Comparison of ENCODE assay signal across 8 mouse cellular contexts in genomic region chr11:120228116-120228890, GRCm38 (mm10). TPM values are rescaled to one million over a fixed set of nuclear protein-coding genes. Genes with fewer than 3 reads are reported as not detected.
A peak's percentile ranks its signal among the peaks of the same experiment; 100 is the strongest.
DNase-seq lines count a peak whose midpoint lies in the region; ATAC-seq and TF ChIP-seq lines count a peak whose summit lies in the region.

No protein-coding gene starts in this region.

- peak overlapping the region; percentile 98 for H3K4me3 ChIP-seq in megakaryocyte, embryonic 14.5 days (replicated peaks)
- H3K4me3 ChIP-seq in heart, embryonic 14.5 days (ENCODE audit: control insufficient read depth in 1 of 2, insufficient read depth in 1 of 2, low read depth in 1 of 2, low read length in 2 of 2), result peak overlapping the region in 1 of 2 experiments; percentile 10; a peak in 1 of 4 replicates
- no peak overlapping the region for H3K4me3 ChIP-seq in kidney, postnatal 0 days (replicated peaks; ENCODE audit: low read depth, low read length)
- H3K4me3 ChIP-seq in olfactory bulb, adult 2 months (ENCODE audit: insufficient read depth, low read depth, low read length), result 0 out of 2 replicates have a peak overlapping the region, but pooled peaks have one; percentile 13

- peaks cover under 1% of the 10 kb centered on the region for H3K27me3 ChIP-seq in megakaryocyte, embryonic 14.5 days (replicated peaks)
- no peaks in the 10 kb centered on the region for H3K27me3 ChIP-seq in heart, embryonic 14.5 days (ENCODE audit: control insufficient read depth, insufficient read depth, low read length)
- H3K27me3 ChIP-seq in kidney, postnatal 0 days (ENCODE audit: insufficient read depth, low read length), result no peaks in the 10 kb centered on the region

- no peak for TF ChIP-seq POLR2A in olfactory bulb, adult 2 months (IDR thresholded peaks at IDR 0.05; ENCODE audit: insufficient read depth, low read depth, low read length)

- H3K9ac ChIP-seq in heart, embryonic 14.5 days (ENCODE audit: low read length), result peak overlapping the region; percentile 100
- 0 out of 2 replicates have a peak overlapping the region, but pooled peaks have one; percentile 29 for H3K9ac ChIP-seq in kidney, postnatal 0 days (ENCODE audit: low read depth, low read length)

- WGBS in heart, embryonic 14.5 days, result 53% methylated on average over 9 of the region's 9 CpGs
- 39% methylated on average over 9 of the region's 9 CpGs for WGBS in kidney, postnatal 0 days
- WGBS in olfactory bulb, adult 2 months, result 65% methylated on average over 9 of the region's 9 CpGs

- H3K4me2 ChIP-seq in heart, embryonic 14.5 days (ENCODE audit: low read length), result peak overlapping the region; percentile 56
- H3K4me2 ChIP-seq in kidney, postnatal 0 days (ENCODE audit: low read length), result peak overlapping the region; percentile 92

- peaks cover 48% of the 10 kb centered on the region for H3K36me3 ChIP-seq in megakaryocyte, embryonic 14.5 days (replicated peaks; ENCODE audit: low read length)
- no peaks in the 10 kb centered on the region for H3K36me3 ChIP-seq in heart, embryonic 14.5 days (ENCODE audit: control insufficient read depth, insufficient read depth, low read length)
- no peaks in the 10 kb centered on the region for H3K36me3 ChIP-seq in kidney, postnatal 0 days (ENCODE audit: insufficient read depth, low read length)

- H3K4me1 ChIP-seq in megakaryocyte, embryonic 14.5 days, result peaks cover 77% of the 10 kb centered on the region
- H3K4me1 ChIP-seq in heart, embryonic 14.5 days (ENCODE audit: control insufficient read depth in 2 of 2, insufficient read depth in 2 of 2, low read length in 2 of 2), result peaks cover 62 to 72% of the 10 kb centered on the region in 2 experiments
- H3K4me1 ChIP-seq in kidney, postnatal 0 days (replicated peaks; ENCODE audit: insufficient read depth, low read length), result peaks cover 66% of the 10 kb centered on the region
- peaks cover 47% of the 10 kb centered on the region for H3K4me1 ChIP-seq in olfactory bulb, adult 2 months (ENCODE audit: control insufficient read depth, insufficient read depth, low read length)

- no peak for ATAC-seq in megakaryocyte, adult 5-6 weeks (ENCODE audit: poor library complexity, severe bottlenecking)
- no peak for ATAC-seq in heart, embryonic 14.5 days (ENCODE audit: insufficient number of reproducible peaks, insufficient read depth, low FRiP score, low read depth)
- no peak for ATAC-seq in kidney, postnatal 0 days (replicated peaks; ENCODE audit: low FRiP score, low read depth)

- peak; percentile 10 for DNase-seq in kidney, postnatal 0 days (ENCODE audit: low spot score)
- no peak for DNase-seq in urinary bladder, postnatal 25 days (ENCODE audit: low spot score)
- no peak for DNase-seq in spleen, postnatal 4 days (ENCODE audit: low spot score in 2 of 2)
- no peak for DNase-seq in retina, embryonic 14.5 days (ENCODE audit: low spot score)

- peak overlapping the region; percentile 64 to 97 for H3K27ac ChIP-seq in heart, embryonic 14.5 days (replicated peaks in 1 of 2; ENCODE audit: control insufficient read depth in 1 of 2, insufficient read depth in 1 of 2, low read depth in 2 of 2, low read length in 2 of 2)
- H3K27ac ChIP-seq in kidney, postnatal 0 days, result peak overlapping the region; percentile 63; the same call in 1 of the 2 replicates
- peak overlapping the region; percentile 92 for H3K27ac ChIP-seq in olfactory bulb, adult 2 months (ENCODE audit: insufficient read depth, low read depth, low read length)

- TF ChIP-seq CTCF in kidney, postnatal 0 days (IDR thresholded peaks at IDR 0.05; ENCODE audit: low read depth), result no peak
- TF ChIP-seq CTCF in olfactory bulb, adult 2 months (IDR thresholded peaks at IDR 0.05; ENCODE audit: insufficient read depth, low read depth, low read length), result no peak

- no peaks in the 10 kb centered on the region for H3K9me3 ChIP-seq in megakaryocyte, embryonic 14.5 days
- H3K9me3 ChIP-seq in heart, embryonic 14.5 days (ENCODE audit: control insufficient read depth, low read length), result no peaks in the 10 kb centered on the region
- no peaks in the 10 kb centered on the region for H3K9me3 ChIP-seq in kidney, postnatal 0 days (replicated peaks; ENCODE audit: low read length)

RNA-seq across cellular contexts. Expression of gene Bahcc1, which starts 4.4 kb away (rescaled TPM):
- polyA plus RNA-seq in megakaryocyte, embryonic 14.5 days (2012; ENCODE audit: insufficient read depth, low replicate concordance), result 10.2 and 26.1 TPM in 2 replicates
- 3.1 and 4.4 TPM in 2 replicates for total RNA-seq in megakaryocyte, adult 5-6 weeks (2015)
- total RNA-seq in megakaryocyte, adult 5-6 weeks (2017), result 1.3 and 1.7 TPM in 2 replicates
- polyA plus RNA-seq in heart, embryonic 14.5 days (2014; fragmentation: Nextera tagmentation; extraction: Ambion mirVana), result 8.8 and 9.1 TPM in 2 replicates
- 8.2 and 8.6 TPM in 2 replicates for polyA plus RNA-seq in kidney, postnatal 0 days (2015; fragmentation: Nextera tagmentation; extraction: Ambion mirVana)
- not detected in 2 replicates for polyA plus RNA-seq in olfactory bulb, adult 2 months (2012; ENCODE audit: insufficient read depth, insufficient read length, low replicate concordance, missing spikeins)
